Mouse (Mus musculus): Measurements from ENCODE around the gene Aen. TPM values are rescaled to one million over a fixed set of nuclear protein-coding genes. Genes with fewer than 3 reads are reported as not detected.

Aen gene
- polyA plus RNA-seq, 1 experiment, result 90.3 TPM

DNA sequence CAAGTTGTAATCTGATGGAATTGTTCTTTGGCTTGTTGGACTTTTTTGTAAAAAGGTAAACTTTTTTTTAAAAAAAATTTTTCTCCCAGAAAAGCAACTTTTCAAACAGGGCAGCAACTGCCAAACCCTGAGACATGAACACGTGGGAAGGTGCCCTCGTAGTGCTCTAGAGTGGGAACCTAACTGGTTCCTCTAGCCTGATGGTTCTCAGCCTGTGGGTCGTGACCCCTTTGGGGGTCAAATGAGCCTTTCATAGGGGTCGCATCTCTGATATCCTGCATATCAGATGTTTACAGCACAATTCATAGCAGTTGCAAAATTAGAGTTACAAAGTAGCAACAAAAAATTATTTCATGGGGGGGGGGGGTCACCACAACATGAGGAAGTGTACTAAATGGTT lies 15.6 kb downstream of the Aen start:
- Histone ChIP-seq H3K4me3 (ENCODE audit: insufficient read depth, low read length) (no peak overlapping the region), H3K27ac (ENCODE audit: insufficient read depth, low read length) (no peak overlapping the region), H3K4me1 (ENCODE audit: control insufficient read depth, insufficient read depth, low read length) (peaks cover 8% of the 10 kb centered on the region)
- TF ChIP-seq CTCF (IDR thresholded peaks at IDR 0.05; ENCODE audit: borderline replicate concordance, insufficient read depth, low read length) (no peak), POLR2A (IDR thresholded peaks at IDR 0.05; ENCODE audit: low read depth, low read length) (no peak)

DNA sequence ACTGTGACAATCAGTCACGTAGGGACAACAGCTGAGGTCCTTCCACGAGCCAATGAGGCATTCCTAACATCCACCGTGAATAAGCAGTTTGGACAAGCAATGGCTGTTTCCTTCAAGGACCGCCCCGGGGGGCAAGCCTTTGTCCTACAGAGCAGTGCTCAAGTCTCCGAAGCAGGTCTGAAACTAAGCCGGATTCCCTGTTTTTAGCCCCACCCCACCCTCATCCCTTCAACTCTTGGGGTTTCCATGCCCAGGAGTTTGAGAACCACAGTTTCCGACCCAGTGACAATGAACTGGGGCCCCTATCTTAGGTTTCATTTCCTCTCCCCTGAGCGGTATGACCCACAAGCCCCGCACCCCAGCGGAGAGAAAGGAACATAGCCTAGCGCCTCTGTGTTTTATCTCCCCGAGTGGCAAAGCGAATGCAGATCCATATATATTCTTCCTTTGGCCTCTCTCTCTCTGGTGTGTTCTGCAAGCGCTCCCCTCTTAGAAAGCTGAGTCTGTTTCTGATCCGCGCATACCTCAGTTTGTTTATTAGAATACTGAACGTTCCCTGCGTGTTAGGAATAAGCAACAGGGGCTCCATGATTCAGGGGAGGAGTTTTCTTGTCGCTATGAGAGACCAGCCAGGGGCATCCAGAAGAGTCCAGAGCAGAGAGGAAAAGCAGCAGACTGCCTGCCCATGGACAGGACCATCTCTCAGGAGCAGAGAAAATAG lies 16.8 kb downstream of the Aen start:
- peak overlapping the region; percentile 76; the same call in 1 of the 2 replicates for H3K27ac ChIP-seq (ENCODE audit: insufficient read depth, low read length)
- H3K4me1 ChIP-seq (ENCODE audit: control insufficient read depth, insufficient read depth, low read length), result peaks cover 8% of the 10 kb centered on the region
- TF ChIP-seq POLR2A (IDR thresholded peaks at IDR 0.05; ENCODE audit: low read depth, low read length) (no peak), CTCF (IDR thresholded peaks at IDR 0.05; ENCODE audit: borderline replicate concordance, insufficient read depth, low read length) (no peak)
- no peak overlapping the region for H3K4me3 ChIP-seq (ENCODE audit: insufficient read depth, low read length)

DNA sequence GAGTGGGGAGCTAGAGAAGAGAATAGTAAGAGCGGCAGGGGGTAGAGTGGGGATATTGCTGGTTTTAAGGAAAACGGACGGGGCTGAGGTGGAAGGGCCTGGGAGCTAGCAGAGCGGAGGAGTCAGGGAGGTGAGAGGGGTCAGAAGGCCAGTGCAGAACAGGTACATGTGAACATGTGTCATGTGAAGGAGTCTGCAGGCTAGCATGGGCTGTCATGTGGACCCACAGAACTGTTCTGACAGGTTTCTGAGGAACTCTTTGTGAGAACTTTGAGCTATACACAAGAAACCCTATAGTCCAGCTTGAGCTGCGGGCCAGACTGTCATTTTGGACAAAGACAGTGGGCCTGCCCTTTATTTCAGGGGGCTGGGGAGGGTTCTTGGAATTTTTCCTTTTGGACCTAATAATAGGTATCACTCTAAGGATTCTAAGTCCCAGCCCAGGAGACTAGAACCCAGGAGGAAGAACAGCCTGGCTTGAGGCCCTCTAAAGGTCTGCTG lies 17.4 kb downstream of the Aen start, which contains the start of gene Isg20:
Gene Isg20 (plus strand): TSS at position 451 of the 501 bp plus-strand sequence.
- peak within 1 kb of the TSS; percentile 76 for H3K27ac ChIP-seq (ENCODE audit: insufficient read depth, low read length)
- H3K4me3 ChIP-seq (ENCODE audit: insufficient read depth, low read length), result no peak within 1 kb of the TSS
- TF ChIP-seq POLR2A (IDR thresholded peaks at IDR 0.05; ENCODE audit: low read depth, low read length), result no peak
- no peak for TF ChIP-seq CTCF (IDR thresholded peaks at IDR 0.05; ENCODE audit: borderline replicate concordance, insufficient read depth, low read length)
- peaks cover 8% of the 10 kb centered on the region for H3K4me1 ChIP-seq (ENCODE audit: control insufficient read depth, insufficient read depth, low read length)

DNA sequence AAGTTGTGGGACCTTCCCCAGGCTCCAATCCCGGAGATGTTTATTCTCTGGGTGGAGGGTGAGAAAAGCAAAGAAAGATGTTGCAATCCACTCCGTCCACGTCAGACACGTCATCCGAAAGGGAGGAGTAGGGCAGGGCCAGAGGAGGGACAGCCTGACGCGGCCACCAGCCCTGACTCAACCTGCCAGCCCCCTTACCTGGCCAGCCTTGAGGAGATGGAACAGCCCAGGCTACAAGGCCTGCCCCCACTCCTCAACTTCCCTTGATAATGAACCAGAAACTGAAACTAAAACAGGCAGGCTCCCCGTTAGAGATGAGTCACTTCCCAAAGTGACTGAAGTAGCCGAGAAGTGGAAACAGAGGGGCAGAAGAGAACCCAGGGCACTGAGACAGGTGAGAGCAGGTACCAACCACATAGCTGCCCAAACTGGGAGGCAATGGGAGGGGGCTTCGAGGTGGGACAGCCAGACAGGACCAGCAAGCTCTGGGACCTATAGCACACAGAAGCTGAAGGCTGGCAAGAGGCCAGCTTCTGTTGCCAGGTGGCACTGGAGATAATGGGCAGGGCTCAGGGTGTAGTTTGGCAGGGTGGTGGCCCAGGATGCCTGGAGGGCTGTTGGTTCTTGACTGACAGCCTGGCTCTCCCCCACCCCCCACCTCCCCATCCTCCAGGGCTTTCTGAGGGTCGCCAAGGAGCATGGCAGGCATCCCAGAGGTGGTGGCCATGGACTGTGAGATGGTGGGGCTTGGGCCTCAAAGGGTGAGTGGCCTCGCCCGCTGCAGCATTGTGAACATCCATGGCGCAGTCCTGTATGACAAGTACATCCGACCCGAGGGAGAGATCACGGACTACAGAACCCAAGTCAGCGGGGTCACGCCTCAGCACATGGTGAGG lies 18.2 kb downstream of the Aen start:
- Histone ChIP-seq H3K4me3 (ENCODE audit: insufficient read depth, low read length) (no peak overlapping the region), H3K4me1 (ENCODE audit: control insufficient read depth, insufficient read depth, low read length) (peaks cover 8% of the 10 kb centered on the region), H3K27ac (ENCODE audit: insufficient read depth, low read length) (peak overlapping the region; percentile 76)
- TF ChIP-seq CTCF (IDR thresholded peaks at IDR 0.05; ENCODE audit: borderline replicate concordance, insufficient read depth, low read length) (no peak), POLR2A (IDR thresholded peaks at IDR 0.05; ENCODE audit: low read depth, low read length) (peak; percentile 47)

GRCm38 (mm10) chr7:78914545-78914845 lies 18.8 kb downstream of the Aen start:
- peak overlapping the region; percentile 76 for H3K27ac ChIP-seq (ENCODE audit: insufficient read depth, low read length)
- peaks cover 8% of the 10 kb centered on the region for H3K4me1 ChIP-seq (ENCODE audit: control insufficient read depth, insufficient read depth, low read length)
- no peak overlapping the region for H3K4me3 ChIP-seq (ENCODE audit: insufficient read depth, low read length)
- no peak; the same call in 1 of the 2 replicates for TF ChIP-seq POLR2A (IDR thresholded peaks at IDR 0.05; ENCODE audit: low read depth, low read length)

GRCm38 (mm10) chr7:78914896-78915510 lies 19.3 kb downstream of the Aen start:
- Histone ChIP-seq H3K4me3 (ENCODE audit: insufficient read depth, low read length) (no peak overlapping the region), H3K4me1 (ENCODE audit: control insufficient read depth, insufficient read depth, low read length) (peaks cover 8% of the 10 kb centered on the region), H3K27ac (ENCODE audit: insufficient read depth, low read length) (peak overlapping the region; percentile 76)
- TF ChIP-seq POLR2A (IDR thresholded peaks at IDR 0.05; ENCODE audit: low read depth, low read length), result no peak
- TF ChIP-seq CTCF (IDR thresholded peaks at IDR 0.05; ENCODE audit: borderline replicate concordance, insufficient read depth, low read length), result no peak

GRCm38 (mm10) chr7:78918686-78919085 lies 23.0 kb downstream of the Aen start:
- H3K4me3 ChIP-seq (ENCODE audit: insufficient read depth, low read length), result no peak overlapping the region
- peaks cover 8% of the 10 kb centered on the region for H3K4me1 ChIP-seq (ENCODE audit: control insufficient read depth, insufficient read depth, low read length)
- no peak overlapping the region for H3K27ac ChIP-seq (ENCODE audit: insufficient read depth, low read length)
- TF ChIP-seq CTCF (IDR thresholded peaks at IDR 0.05; ENCODE audit: borderline replicate concordance, insufficient read depth, low read length) (no peak), POLR2A (IDR thresholded peaks at IDR 0.05; ENCODE audit: low read depth, low read length) (no peak)

GRCm38 (mm10) chr7:78922506-78922905 lies 26.9 kb downstream of the Aen start:
- Histone ChIP-seq H3K27ac (ENCODE audit: insufficient read depth, low read length) (no peak overlapping the region), H3K4me1 (ENCODE audit: control insufficient read depth, insufficient read depth, low read length) (0 out of 2 replicates have a peak, but pooled peaks cover 4% of the 10 kb centered on the region), H3K4me3 (ENCODE audit: insufficient read depth, low read length) (no peak overlapping the region)
- no peak for TF ChIP-seq POLR2A (IDR thresholded peaks at IDR 0.05; ENCODE audit: low read depth, low read length)

GRCm38 (mm10) chr7:78924300-78924699 lies 28.6 kb downstream of the Aen start:
- Histone ChIP-seq H3K4me3 (ENCODE audit: insufficient read depth, low read length) (no peak overlapping the region), H3K27ac (ENCODE audit: insufficient read depth, low read length) (no peak overlapping the region)
- peak; percentile 42; the same call in 1 of the 2 replicates for TF ChIP-seq CTCF (IDR thresholded peaks at IDR 0.05; ENCODE audit: borderline replicate concordance, insufficient read depth, low read length)
- TF ChIP-seq POLR2A (IDR thresholded peaks at IDR 0.05; ENCODE audit: low read depth, low read length), result no peak

More at GRCm38 (mm10) chr7:78924300-78924699, 28.6 kb downstream of the Aen start:
- 0 out of 2 replicates have a peak, but pooled peaks cover 4% of the 10 kb centered on the region for H3K4me1 ChIP-seq (ENCODE audit: control insufficient read depth, insufficient read depth, low read length)
